Mouse (Mus musculus) thymus, postnatal 0 days (tissue): Measurements from ENCODE around the gene Fance. TPM values are rescaled to one million over a fixed set of nuclear protein-coding genes. Genes with fewer than 3 reads are reported as not detected.

Experiments used
- DNase-seq: peaks from one replicate; pipeline ENCODE4 v3.0.0-alpha.2; 2015; ENCODE audit warnings: low spot score
- polyA plus RNA-seq: library from polyadenylated mRNA; unstranded; fragments of >200 nt; fragmentation: Nextera tagmentation; extraction: Ambion mirVana; gene quantifications from 2 replicates; pipeline ENCODE4 v1.2.1, GENCODE M21; 2015

The Fance gene
- polyA plus RNA-seq, 1 experiment from 2014 or later, result 27.6 TPM

GRCm38 (mm10) chr17:28375592-28376061, 62.3 kb downstream of the Fance start:
- DNase-seq, result peak; percentile 51

Other genes starting within 250 kb of the Fance start
- gene Tcp11, start 232.9 kb upstream of the Fance start, polyA plus RNA-seq, result 1.3 and 2.0 TPM in 2 replicates
- gene Scube3, start 171.4 kb upstream of the Fance start, polyA plus RNA-seq, result 0.08 and 0.12 TPM in 2 replicates
- 15.0 and 17.8 TPM in 2 replicates for gene Zfp523, start 136.4 kb upstream of the Fance start, polyA plus RNA-seq
- 201 and 234 TPM in 2 replicates for gene Def6, start 105.7 kb upstream of the Fance start, polyA plus RNA-seq
- 2.3 and 3.0 TPM in 2 replicates for gene Ppard, start 80.8 kb upstream of the Fance start, polyA plus RNA-seq
- 790 and 815 TPM in 2 replicates for gene Rpl10a, start 15.0 kb downstream of the Fance start, polyA plus RNA-seq
- gene Tead3, start 37.3 kb downstream of the Fance start, polyA plus RNA-seq, result 2.1 and 2.2 TPM in 2 replicates
- gene Tulp1, start 51.7 kb downstream of the Fance start, polyA plus RNA-seq, result 0.54 and 0.56 TPM in 2 replicates
- 121 and 124 TPM in 2 replicates for gene Fkbp5, start 204.0 kb downstream of the Fance start, polyA plus RNA-seq
- gene Armc12, start 217.3 kb downstream of the Fance start, polyA plus RNA-seq, result not detected in 2 replicates
- not detected in 2 replicates for gene Clpsl2, start 235.9 kb downstream of the Fance start, polyA plus RNA-seq
- gene Clps, start 247.2 kb downstream of the Fance start, polyA plus RNA-seq, result 1.4 and 1.9 TPM in 2 replicates